Mouse (Mus musculus) neural tube, embryonic 14.5 days (tissue): ENCODE results near the gene Agbl1. TPM values are rescaled to one million over a fixed set of nuclear protein-coding genes. Genes with fewer than 3 reads are reported as not detected.

ENCODE experiments used
- ATAC-seq: fragments of 200-750 bp; cut with Nextera tagmentation; 2 replicates; pipeline ENCODE4 v1.8.0; 2017; ENCODE audit warnings: low read depth, mild to moderate bottlenecking, moderate TSS enrichment, moderate library complexity
- H3K27ac ChIP-seq: fragments of 300-500 bp; sonication (generic); 2 replicates; pipeline ENCODE4 v1.5.1; 2014; ENCODE audit warnings: low read depth, mild to moderate bottlenecking, control low read depth, low read length, moderate library complexity, mixed read lengths
- H3K27me3 ChIP-seq: fragments of 300-500 bp; sonication (generic); 2 replicates; pipeline ENCODE4 v1.6.1; 2014; ENCODE audit warnings: low read length; ENCODE audit not compliant: control insufficient read depth, insufficient read depth
- H3K36me3 ChIP-seq: fragments of 300-500 bp; sonication (generic); 2 replicates; pipeline ENCODE4 v1.6.1; 2014; ENCODE audit warnings: low read length, mixed read lengths; ENCODE audit not compliant: control insufficient read depth, insufficient read depth
- H3K4me1 ChIP-seq: fragments of 300-500 bp; sonication (generic); 2 replicates; pipeline ENCODE4 v1.6.1; 2014; ENCODE audit warnings: low read length; ENCODE audit not compliant: control insufficient read depth, insufficient read depth
- H3K4me2 ChIP-seq: fragments of 300-500 bp; sonication (generic); 2 replicates; pipeline ENCODE4 v1.6.1; 2014; ENCODE audit warnings: mild to moderate bottlenecking, low read depth, low read length, control low read depth
- H3K4me3 ChIP-seq: fragments of 300-500 bp; sonication (generic); 2 replicates; pipeline ENCODE4 v1.5.1; 2014; ENCODE audit warnings: low read depth, low read length, control low read depth, mixed read lengths
- H3K9ac ChIP-seq: fragments of 300-500 bp; sonication (generic); replicated peaks from 2 replicates; pipeline ENCODE4 v1.6.1; 2014; ENCODE audit warnings: low read depth, mild to moderate bottlenecking, control low read depth, low read length, mixed read lengths
- H3K9me3 ChIP-seq: fragments of 300-500 bp; sonication (generic); 2 replicates; pipeline ENCODE4 v1.6.1; 2016; ENCODE audit warnings: low read length; ENCODE audit not compliant: control insufficient read depth
- WGBS: fragments of 180-500 bp; shearing (Covaris S2); extraction: QIAGEN DNeasy Blood & Tissue Kit; methylation state at CpG from one replicate; pipeline ENCODE4 v1.1.7; 2014; 5-methylcytosine and 5-hydroxymethylcytosine counted together
- polyA plus RNA-seq: library from polyadenylated mRNA; unstranded; fragments of >200 nt; fragmentation: Nextera tagmentation; extraction: Ambion mirVana; gene quantifications from 2 replicates; pipeline ENCODE4 v1.2.1, GENCODE M21; 2014

Gene Agbl1
- polyA plus RNA-seq, 1 experiment from 2014 or later = 0.29 TPM

DNA sequence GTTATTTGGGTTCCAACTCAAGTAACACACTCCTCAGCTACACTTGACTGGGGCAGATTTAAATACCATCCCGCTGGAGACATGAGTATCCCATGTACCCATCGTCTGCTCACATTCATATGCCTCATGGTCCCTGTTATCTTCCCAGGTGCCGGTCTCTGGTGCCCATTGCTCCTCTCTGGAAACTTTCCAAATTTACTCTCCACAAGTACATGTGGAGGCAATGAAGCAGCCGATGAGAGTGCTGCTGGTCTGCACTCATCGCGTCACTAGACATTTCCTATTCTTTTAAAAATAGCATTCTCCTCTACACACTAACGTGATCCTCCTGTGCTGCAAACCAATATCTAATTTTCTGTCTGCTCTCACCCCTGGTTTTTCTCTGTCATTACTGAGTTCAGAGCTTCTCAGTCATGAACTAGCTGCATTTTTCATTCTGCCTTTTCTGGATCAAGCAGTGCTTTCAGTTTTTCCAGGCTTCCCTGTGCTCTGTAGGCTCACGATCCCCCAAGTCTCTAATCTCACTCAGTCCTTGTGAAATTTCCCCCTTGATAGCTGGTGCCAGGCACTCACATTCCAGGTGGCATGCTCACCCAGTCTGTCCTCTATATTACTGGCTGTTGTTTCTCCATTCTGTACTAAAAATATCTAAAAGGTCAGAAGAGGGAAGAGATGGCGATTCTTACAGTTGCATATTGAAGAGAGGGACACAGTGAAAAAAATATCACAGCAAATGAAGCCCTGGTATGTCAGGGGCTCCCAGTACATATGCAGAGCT lies 180.9 kb downstream of the Agbl1 start:
- Histone ChIP-seq H3K9ac (no peak overlapping the region), H3K36me3 (no peaks in the 10 kb centered on the region), H3K27me3 (no peaks in the 10 kb centered on the region), H3K27ac (no peak overlapping the region), H3K9me3 (no peaks in the 10 kb centered on the region), H3K4me2 (no peak overlapping the region), H3K4me1 (no peaks in the 10 kb centered on the region), H3K4me3 (no peak overlapping the region)
- no peak for ATAC-seq
- WGBS = 83% methylated on average over 9 of the region's 9 CpGs

DNA sequence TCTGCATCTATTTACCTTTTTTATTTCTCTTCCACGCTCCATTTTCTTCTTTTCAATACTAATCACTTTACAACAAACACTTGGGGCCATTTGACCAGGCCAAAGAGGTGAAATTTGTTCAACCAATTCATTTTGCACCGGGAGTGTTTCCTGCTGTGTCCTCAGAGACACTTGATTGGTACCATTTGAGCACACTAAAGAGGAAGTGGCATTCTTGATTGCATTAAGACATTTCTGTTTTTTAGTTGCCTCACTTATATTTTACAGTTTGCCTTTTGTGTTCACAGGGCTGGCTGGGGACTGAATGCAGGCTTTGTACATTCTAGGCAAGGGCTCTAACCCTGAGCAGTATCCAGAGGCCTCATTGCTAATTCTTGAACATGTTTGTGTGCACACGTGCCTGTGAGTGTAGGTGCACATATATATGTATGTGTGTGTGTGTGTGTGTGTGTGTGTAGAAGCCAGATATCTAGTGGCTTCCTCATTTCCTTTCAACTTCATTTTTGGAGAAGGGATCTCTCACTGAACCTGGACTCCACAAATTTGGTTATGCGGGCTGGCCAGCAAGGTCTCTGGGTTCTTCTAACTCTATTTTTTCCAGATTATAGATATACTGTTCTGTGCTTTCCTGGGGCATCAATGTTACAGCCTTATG lies 182.4 kb downstream of the Agbl1 start:
- 51% methylated on average over 4 of the region's 4 CpGs for WGBS
- H3K4me3 ChIP-seq = no peak overlapping the region
- no peaks in the 10 kb centered on the region for H3K36me3 ChIP-seq
- ATAC-seq = no peak
- H3K9me3 ChIP-seq = no peaks in the 10 kb centered on the region
- H3K27me3 ChIP-seq = no peaks in the 10 kb centered on the region
- H3K9ac ChIP-seq = no peak overlapping the region
- H3K4me2 ChIP-seq = no peak overlapping the region
- no peaks in the 10 kb centered on the region for H3K4me1 ChIP-seq
- no peak overlapping the region for H3K27ac ChIP-seq

DNA sequence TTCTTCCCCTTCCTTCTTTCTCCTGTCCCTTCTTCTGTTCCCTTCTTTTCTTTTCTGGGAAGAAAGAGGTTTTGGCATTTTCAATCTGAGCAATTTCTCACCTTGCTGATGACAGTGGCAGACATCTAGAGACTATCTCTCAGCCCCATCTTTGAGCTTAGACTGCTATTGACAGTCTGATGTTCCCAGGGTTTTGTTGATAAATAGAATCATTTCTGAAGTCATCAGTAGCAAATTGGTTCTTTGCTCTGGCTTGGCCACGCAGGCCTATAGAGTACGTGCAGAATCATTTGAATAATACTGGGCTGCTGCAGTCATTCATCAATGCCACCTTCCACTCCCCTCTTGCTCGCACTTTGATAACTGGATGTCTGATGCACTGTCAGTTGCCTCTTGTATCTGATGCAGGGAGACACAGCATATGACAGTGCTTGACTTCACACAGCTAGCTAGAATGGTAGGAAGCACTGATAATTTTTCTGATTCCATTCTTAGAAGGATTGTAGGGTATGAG lies 186.5 kb downstream of the Agbl1 start:
- H3K9ac ChIP-seq = no peak overlapping the region
- 36% methylated on average over 3 of the region's 3 CpGs for WGBS
- no peak overlapping the region for H3K4me2 ChIP-seq
- no peak for ATAC-seq
- no peaks in the 10 kb centered on the region for H3K4me1 ChIP-seq
- no peak overlapping the region for H3K27ac ChIP-seq
- H3K36me3 ChIP-seq = no peaks in the 10 kb centered on the region
- H3K9me3 ChIP-seq = no peaks in the 10 kb centered on the region
- H3K4me3 ChIP-seq = no peak overlapping the region
- no peaks in the 10 kb centered on the region for H3K27me3 ChIP-seq

DNA sequence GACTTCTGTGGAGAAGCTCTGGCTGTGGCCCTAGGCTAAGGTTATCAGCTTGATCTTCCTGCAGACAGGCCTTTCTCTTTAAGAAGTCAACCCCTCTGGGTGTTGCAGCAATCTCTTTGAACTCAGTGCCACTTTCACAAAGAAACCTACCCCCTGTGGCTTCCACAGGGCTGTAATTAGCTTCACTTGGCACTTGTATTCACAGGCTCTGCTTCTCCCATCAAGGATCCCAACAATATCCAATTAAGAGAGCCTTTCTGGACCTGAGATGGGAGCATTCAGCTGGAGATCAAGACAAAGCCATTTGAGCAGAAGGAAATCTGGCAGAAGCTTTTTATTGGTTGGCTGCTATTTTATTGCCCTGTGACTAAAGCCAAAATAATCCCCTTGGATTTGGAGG lies 208.9 kb downstream of the Agbl1 start:
- ATAC-seq = no peak
- H3K4me3 ChIP-seq = no peak overlapping the region
- no peak overlapping the region for H3K27ac ChIP-seq

DNA sequence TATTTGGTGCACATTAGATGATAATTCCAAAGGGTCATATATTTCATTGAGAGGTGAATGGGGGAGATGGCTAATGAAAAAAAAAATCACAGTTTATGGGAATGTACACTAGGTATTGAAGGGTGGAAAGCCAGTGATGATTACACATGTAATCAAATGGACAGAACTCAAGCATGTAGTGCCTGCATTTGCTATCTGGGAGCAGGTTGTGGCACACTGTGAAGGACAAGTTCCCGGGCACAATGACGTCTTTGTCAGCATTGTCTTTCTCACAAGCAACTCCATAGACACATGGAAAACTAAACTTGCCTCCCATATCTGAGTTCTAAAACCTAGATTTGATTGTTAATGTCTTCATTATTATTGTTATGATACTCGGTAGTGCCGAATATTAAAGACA lies 209.3 kb downstream of the Agbl1 start:
- no peak overlapping the region for H3K4me3 ChIP-seq
- no peak overlapping the region for H3K9ac ChIP-seq
- 63% methylated on average over 4 of the region's 4 CpGs for WGBS
- H3K4me1 ChIP-seq = no peaks in the 10 kb centered on the region
- no peak for ATAC-seq
- H3K36me3 ChIP-seq = no peaks in the 10 kb centered on the region
- no peaks in the 10 kb centered on the region for H3K27me3 ChIP-seq
- H3K4me2 ChIP-seq = no peak overlapping the region
- H3K27ac ChIP-seq = no peak overlapping the region
- H3K9me3 ChIP-seq = no peaks in the 10 kb centered on the region

More for the DNA sequence above, 208.9 kb downstream of the Agbl1 start:
- no peaks in the 10 kb centered on the region for H3K36me3 ChIP-seq
- no peaks in the 10 kb centered on the region for H3K27me3 ChIP-seq
- no peak overlapping the region for H3K4me2 ChIP-seq
- H3K4me1 ChIP-seq = no peaks in the 10 kb centered on the region
- no peak overlapping the region for H3K9ac ChIP-seq
- no peaks in the 10 kb centered on the region for H3K9me3 ChIP-seq

DNA sequence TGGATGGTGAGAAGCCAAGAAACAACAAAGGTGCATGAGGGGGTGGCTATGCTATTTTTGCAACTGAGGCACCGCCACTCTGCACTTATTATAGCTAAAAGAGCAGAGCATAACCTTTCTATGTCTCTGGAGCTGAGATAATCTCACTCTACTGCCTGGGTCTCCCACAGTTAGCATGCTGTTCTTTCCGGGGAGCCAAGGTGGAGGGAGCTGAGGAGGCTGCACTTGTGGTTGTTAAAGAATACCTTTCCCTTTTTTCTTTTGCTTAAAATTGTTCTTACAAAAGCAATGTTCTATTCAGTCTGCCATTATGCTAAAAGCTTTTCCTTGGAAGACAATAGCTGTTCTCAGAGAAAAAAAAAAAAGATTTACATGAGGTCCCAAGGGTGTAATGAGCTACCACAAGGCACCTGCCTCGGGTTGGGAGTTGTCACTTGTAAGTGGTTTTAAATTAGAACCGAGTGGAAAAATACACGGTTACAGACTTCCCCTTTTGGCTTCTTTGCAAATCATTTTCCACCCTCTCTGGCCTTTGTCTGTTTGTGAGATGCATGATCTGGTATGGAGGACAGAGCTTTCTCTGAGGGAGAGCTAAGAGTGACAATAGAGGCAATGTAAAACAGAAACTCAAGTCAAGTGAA lies 232.8 kb downstream of the Agbl1 start:
- 28% methylated on average over 5 of the region's 5 CpGs for WGBS
- Histone ChIP-seq H3K9ac (no peak overlapping the region), H3K36me3 (no peaks in the 10 kb centered on the region), H3K9me3 (no peaks in the 10 kb centered on the region), H3K4me3 (no peak overlapping the region), H3K27ac (no peak overlapping the region), H3K27me3 (no peaks in the 10 kb centered on the region), H3K4me2 (no peak overlapping the region), H3K4me1 (0 out of 2 replicates have a peak, but pooled peaks cover 3% of the 10 kb centered on the region)
- no peak for ATAC-seq

DNA sequence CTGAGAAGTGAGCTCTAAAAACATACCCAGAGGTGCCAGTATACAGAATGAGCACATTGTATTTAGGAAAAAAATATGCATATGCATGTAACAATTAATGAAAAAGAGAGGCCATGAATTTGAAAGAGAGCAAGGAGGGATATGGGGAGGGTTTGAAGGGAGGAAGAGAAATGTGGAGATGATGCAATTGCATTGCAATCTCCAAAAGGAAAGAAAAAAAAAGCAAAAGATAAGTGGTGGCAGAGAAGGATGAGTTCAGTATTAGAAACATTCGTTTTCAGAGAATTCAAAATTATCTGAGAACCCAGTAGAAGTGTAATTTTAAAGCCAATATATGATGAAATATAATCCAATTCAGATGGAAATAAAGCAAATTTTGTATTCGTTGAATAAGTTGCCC lies 236.7 kb downstream of the Agbl1 start:
- Histone ChIP-seq H3K9ac (no peak overlapping the region), H3K36me3 (no peaks in the 10 kb centered on the region), H3K9me3 (no peaks in the 10 kb centered on the region), H3K4me3 (no peak overlapping the region), H3K27ac (no peak overlapping the region), H3K27me3 (no peaks in the 10 kb centered on the region), H3K4me2 (no peak overlapping the region), H3K4me1 (0 out of 2 replicates have a peak, but pooled peaks cover 3% of the 10 kb centered on the region)
- 78% methylated on average over 2 of the region's 2 CpGs for WGBS
- no peak for ATAC-seq

DNA sequence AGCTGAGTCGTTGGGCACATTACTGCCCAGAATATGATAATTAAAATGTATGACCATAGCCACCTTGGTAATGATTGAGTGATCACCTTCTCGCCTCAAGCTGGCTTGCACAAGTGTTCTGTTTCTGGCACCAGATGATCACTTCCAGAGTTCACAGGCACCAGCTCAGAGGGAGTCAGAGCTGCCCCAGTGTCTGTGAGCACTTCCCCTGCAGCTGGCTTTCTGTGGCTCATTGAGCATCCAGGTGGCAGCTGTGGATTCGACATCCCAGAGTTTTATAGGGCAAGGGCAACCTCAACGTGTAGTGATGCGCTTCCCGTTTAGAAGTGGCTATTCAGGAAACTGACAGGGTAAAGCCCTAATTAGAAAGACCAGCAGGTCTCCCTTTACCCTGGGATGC lies 244.5 kb downstream of the Agbl1 start:
- ATAC-seq = peak; percentile 44; the same call in 1 of the 2 replicates
- no peak overlapping the region for H3K4me2 ChIP-seq
- no peaks in the 10 kb centered on the region for H3K27me3 ChIP-seq
- H3K9me3 ChIP-seq = no peaks in the 10 kb centered on the region
- no peak overlapping the region for H3K4me3 ChIP-seq
- no peak overlapping the region for H3K27ac ChIP-seq
- no peaks in the 10 kb centered on the region for H3K36me3 ChIP-seq
- no peak overlapping the region for H3K9ac ChIP-seq
- H3K4me1 ChIP-seq = no peaks in the 10 kb centered on the region
- WGBS = 20% methylated on average over 6 of the region's 6 CpGs

DNA sequence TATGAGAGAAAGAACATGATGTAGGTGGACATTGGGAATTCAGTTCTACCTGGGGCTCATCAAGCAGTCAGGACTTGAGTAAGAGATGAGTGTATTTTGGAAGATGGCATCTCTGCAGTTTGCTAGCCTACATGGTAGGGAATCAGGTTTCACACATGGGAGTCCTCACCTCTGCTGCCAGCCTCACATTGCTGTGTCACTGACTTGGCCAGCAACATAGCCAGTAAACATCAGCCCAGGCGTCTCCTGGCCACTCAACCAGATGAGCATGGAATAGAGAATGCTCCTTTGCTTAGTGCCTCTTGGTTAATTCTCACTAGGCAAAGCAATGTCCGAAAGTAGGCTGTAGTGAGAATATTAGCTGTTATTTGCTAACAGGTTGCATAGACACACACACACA lies 255.9 kb downstream of the Agbl1 start:
- H3K27ac ChIP-seq = no peak overlapping the region
- WGBS = 88% methylated on average over 2 of the region's 2 CpGs
- H3K36me3 ChIP-seq = no peaks in the 10 kb centered on the region
- no peaks in the 10 kb centered on the region for H3K9me3 ChIP-seq
- H3K4me1 ChIP-seq = no peaks in the 10 kb centered on the region
- no peak overlapping the region for H3K9ac ChIP-seq
- H3K4me3 ChIP-seq = no peak overlapping the region
- H3K4me2 ChIP-seq = no peak overlapping the region
- H3K27me3 ChIP-seq = no peaks in the 10 kb centered on the region
- ATAC-seq = no peak
